Mouse (Mus musculus) gastrocnemius, adult 2 months (tissue): Measurements from ENCODE around the gene Thbs1. TPM values are rescaled to one million over a fixed set of nuclear protein-coding genes. Genes with fewer than 3 reads are reported as not detected.
"Not testable (repeated sequence)": the region's sequence is repeated elsewhere in the genome, so short reads cannot be mapped to it uniquely, and the experiment has no call there.

Source experiments
- DNase-seq: peaks from one replicate; pipeline ENCODE4 v3.0.0; 2022
- H3K27ac ChIP-seq: fragments of 200-600 bp; 2 replicates; pipeline ENCODE4 v1.8.1; 2022; ENCODE audit warnings: mild to moderate bottlenecking
- H3K4me3 ChIP-seq: fragments of 200-600 bp; 2 replicates; pipeline ENCODE4 v1.8.1; 2022; ENCODE audit warnings: mild to moderate bottlenecking, moderate library complexity
- CTCF ChIP-seq: fragments of 200-600 bp; IDR thresholded peaks from 2 replicates; pipeline ENCODE4 v1.8.1; 2022; ENCODE audit warnings: antibody characterized with exemption, mild to moderate bottlenecking, moderate library complexity
- intact Hi-C: fragments of 180-260 bp; cut with DNase I; formaldehyde crosslinking; loops from one replicate; pipeline ENCODE4 v1.15.1; 2025
- total RNA-seq, 2 experiments: library from RNA; stranded (reverse); gene quantifications; 2 replicates each; pipeline ENCODE4 v1.2.3; 2021

Thbs1 gene
- total RNA-seq, 2 experiments from 2014 or later = 6.1 to 19.3 TPM

DNA sequence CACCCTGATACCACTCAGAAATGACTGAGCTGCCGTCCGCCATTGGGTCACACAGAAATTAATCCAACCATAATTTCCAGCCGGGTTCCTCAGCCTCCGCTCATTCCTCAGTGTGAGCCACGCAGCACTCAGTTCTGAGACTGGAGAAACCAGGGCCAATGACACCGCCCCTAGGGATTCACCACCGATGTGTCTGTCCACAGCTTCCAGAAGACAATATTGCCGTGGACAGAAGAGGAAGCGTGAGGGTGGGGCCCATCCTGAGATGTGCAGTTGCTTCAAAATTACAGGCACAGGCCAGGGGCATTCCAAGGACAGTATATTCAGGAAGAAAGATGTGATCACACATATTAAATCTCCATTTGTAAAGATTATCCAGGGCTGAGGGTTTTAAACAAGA is 25.4 kb downstream of the Thbs1 start:
- TF ChIP-seq CTCF = no peak
- Histone ChIP-seq H3K27ac (no peak overlapping the region), H3K4me3 (no peak overlapping the region)
- DNase-seq = no peak
- intact Hi-C loops = no loop called here

DNA sequence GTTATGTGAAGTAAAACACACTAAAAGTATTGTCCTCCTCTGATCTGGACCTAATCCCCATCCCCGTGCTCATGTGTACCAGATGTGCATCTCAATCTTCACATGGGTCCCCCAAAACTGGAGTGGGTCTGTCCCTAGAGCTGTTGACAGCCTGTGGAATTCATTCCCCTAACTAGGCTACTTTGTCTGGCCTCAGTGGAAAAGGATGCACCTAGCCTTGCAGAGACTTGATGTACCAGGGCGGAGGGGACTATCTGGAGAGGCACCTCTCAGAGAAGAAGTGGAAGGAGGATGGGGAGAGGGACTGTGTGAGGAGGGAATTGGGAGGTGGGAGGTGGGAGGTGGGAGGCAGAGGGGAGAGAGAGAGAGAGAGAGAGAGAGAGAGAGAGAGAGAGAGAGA is 26.1 kb downstream of the Thbs1 start:
- no peak for TF ChIP-seq CTCF
- Histone ChIP-seq H3K4me3 (no peak overlapping the region), H3K27ac (no peak overlapping the region)
- intact Hi-C loops = no loop called here
- DNase-seq = no peak

DNA sequence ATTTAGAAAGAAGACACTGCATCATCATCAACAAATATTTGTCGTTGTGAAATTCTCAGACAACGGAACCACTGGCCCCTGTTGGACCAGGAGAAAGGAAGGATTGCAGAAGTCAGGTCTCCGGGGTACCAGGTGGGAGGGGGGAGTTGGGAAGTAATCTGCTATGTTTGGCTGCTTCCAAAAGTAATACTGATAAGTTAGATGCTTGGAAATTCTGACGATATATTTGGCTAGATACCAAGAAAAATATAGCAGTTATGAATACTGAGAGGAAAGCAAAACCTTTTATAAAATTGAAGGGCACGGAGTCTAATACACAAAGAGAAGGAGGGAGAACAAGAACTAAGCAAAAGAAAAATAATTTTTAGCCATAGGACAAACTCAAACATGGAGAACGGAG is 27.6 kb downstream of the Thbs1 start:
- no peak for TF ChIP-seq CTCF
- Histone ChIP-seq H3K4me3 (no peak overlapping the region), H3K27ac (no peak overlapping the region)
- intact Hi-C loops = no loop called here
- no peak for DNase-seq

- Histone ChIP-seq H3K4me3 (no peak overlapping the region), H3K27ac (no peak overlapping the region)
- intact Hi-C loops = no loop called here
- no peak for TF ChIP-seq CTCF
- no peak for DNase-seq
These were observed 30.0 kb downstream of the Thbs1 start for GRCm38 (mm10) chr2:118141651-118142050.

DNA sequence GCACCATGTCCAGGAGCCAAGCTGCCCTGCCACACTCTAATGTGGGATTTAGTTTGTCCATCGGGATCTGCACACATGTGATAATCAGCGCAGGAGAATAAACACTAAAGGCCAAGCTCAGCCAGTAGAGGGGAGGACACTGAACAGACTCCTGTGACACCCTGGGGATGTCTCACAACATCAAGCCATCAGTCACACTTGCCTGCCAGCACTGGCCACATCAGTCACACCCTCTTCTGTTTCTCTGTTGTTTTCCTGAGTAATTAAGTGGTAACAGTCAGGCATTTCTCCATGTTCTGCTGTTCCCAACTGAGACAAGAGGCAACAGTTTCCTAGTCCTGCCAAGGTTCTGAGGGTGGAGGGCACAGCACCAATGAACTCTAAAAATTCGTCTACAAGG is 36.1 kb downstream of the Thbs1 start:
- H3K27ac ChIP-seq, intact Hi-C loops, DNase-seq, H3K4me3 ChIP-seq: not testable (repeated sequence)

DNA sequence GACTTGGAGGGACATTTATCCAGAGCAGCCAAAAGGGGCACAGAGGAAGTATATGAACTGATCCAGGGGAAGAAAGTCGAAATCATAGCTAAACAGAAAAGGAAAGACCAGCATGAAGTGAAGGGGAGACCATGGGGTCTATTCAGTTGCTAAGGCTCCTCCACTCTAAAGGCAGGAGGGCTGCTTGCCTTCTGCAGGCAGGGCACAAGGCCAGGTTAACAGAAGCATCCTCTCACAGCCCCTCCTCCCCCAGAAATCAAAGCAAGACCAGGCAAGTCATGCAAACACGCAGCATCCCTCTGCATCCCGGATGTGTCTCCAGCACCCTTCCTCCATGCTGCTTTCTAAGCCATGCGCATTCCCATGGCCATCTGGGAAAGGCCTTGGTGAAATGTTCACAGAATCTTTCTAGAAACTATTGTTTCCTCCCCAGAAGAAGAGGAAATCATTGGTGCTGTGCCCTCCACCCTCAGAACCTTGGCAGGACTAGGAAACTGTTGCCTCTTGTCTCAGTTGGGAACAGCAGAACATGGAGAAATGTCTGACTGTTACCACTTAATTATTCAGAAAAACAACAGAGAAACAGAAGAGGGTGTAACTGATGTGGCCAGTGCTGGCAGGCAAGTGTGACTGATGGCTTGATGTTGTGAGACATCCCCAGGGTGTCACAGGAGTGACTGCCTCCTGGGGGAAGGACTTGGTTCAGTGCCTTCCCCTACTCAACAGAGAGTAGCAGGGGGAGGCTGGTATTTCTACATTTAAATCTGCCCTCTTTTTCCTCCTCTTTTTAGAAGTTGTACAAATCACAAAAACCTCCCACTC is 36.9 kb downstream of the Thbs1 start:
- no peak for DNase-seq
- Histone ChIP-seq H3K4me3 (no peak overlapping the region), H3K27ac (no peak overlapping the region)
- intact Hi-C loops = no loop called here
- no peak for TF ChIP-seq CTCF

DNA sequence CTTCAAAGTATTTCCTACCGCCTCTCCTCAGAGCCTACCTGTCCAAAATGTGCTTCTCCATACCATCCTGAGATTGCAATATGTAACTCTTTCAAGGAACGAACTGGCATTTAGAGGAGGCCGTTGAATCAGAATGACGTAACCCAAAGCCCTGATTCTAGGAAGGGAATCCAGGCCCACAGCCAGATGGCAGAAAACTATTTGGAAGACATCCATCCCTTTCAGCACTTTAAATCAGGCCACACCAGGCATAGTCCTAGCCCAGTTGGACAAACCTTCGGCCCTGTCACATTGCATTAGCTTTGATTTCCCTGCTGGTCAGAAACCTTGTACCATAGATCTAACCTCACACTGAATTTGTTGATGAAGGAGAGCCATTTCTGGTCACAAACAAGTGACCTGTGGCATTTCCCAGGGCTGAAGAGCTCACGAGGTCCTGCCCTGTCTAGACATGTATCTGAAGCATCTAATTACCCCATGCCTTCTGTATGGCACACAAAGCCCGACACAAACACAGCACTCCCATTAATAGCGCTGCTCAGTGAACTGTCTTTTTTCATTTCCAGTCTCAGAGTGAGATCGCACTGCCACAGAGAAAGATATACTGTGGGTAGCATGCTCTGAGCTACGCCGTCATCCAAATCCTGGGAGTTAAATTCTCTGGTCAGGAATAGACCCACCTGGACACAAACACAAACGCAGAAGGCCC is 38.3 kb downstream of the Thbs1 start:
- DNase-seq = peak; percentile 60
- no peak for TF ChIP-seq CTCF
- no peak overlapping the region for H3K4me3 ChIP-seq
- intact Hi-C loops = no loop called here
- no peak overlapping the region for H3K27ac ChIP-seq

DNA sequence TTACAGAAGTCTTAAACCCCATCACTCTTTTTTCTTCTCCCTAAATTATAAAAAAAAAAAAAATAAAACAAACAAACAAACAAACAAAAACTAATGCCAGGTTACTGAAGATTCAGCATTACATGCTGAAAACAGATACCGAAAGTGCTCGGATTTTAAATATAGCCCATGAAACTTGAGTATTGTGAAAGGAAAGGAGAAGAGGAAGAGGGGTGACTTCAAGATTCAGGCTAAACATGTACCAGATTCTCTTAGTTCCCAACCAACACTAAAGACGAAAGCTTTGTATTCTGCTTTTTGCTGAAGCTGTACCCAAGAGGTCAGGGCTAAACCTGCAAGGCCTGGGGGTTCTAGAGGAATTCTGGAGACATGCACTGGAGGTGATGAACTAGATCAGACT is 46.4 kb downstream of the Thbs1 start:
- no peak for TF ChIP-seq CTCF
- no peak overlapping the region for H3K4me3 ChIP-seq
- intact Hi-C loops = no loop called here
- DNase-seq = no peak
- H3K27ac ChIP-seq = no peak overlapping the region

DNA sequence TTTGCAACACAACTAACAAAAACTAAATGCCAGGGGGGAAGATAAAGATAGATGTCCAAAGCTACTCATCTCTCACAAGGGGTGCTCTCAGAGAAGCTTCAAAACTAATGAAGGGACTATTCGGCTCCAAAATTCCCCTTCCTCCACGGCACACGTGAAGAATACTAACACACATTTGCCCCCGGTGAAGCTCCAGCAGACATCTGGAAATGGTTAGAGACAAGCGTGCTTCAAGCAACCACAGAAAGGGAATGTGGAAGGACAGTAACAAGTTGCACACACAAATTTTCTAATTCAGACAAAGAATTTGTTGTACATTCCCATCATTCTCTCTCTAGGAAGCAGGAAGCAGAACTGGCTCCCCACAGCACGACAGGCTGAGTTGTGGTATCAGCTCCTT is 47.5 kb downstream of the Thbs1 start:
- Histone ChIP-seq H3K27ac (no peak overlapping the region), H3K4me3 (no peak overlapping the region)
- no peak for DNase-seq
- TF ChIP-seq CTCF = no peak
- intact Hi-C loops = no loop called here

DNA sequence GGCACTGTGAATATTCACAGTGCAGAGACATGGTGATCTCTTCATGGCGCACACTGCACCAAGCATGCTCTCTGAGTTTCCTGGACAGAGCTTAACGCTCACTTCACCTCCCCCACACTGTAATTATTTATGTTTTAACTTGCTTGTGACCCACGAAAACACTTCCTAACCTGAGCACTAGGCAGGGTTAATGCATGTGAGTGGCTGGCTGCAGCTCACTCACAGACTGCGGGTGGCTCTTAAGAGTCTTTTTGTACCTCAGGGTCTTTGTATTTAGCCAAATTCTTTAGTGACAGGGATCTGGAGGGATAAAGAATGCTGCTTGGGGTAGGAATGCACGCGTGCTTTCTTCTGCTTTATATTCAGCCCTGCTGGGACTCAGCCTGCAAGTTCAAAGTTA is 48.9 kb downstream of the Thbs1 start:
- TF ChIP-seq CTCF = no peak
- intact Hi-C loops = no loop called here
- Histone ChIP-seq H3K4me3 (no peak overlapping the region), H3K27ac (no peak overlapping the region)
- no peak for DNase-seq

- H3K27ac ChIP-seq = no peak overlapping the region
- intact Hi-C loops = no loop called here
- DNase-seq = no peak
- H3K4me3 ChIP-seq = no peak overlapping the region
- TF ChIP-seq CTCF = no peak
These were observed 49.3 kb downstream of the Thbs1 start for GRCm38 (mm10) chr2:118160991-118161390.

DNA sequence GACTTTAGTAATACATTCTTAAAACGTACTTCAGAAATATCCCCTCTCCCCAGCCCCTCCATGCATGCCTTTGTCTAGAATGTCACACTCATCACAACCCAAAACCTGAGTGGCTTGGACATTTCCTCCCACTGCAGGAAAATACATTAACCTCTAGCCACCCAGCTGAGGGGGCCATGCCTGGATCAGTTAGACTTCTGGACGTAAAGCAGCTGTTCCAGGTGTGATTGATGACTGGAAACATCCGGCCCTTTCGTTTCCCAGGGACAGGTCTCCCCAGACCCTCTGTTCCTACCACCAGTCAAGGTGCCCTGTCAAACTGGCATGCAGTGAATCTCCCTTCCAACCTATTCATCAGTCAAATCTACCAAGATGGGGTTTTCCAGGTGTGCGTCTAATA is 50.8 kb downstream of the Thbs1 start:
- no peak for DNase-seq
- intact Hi-C loops = no loop called here
- Histone ChIP-seq H3K27ac (no peak overlapping the region), H3K4me3 (no peak overlapping the region)
- TF ChIP-seq CTCF = no peak

DNA sequence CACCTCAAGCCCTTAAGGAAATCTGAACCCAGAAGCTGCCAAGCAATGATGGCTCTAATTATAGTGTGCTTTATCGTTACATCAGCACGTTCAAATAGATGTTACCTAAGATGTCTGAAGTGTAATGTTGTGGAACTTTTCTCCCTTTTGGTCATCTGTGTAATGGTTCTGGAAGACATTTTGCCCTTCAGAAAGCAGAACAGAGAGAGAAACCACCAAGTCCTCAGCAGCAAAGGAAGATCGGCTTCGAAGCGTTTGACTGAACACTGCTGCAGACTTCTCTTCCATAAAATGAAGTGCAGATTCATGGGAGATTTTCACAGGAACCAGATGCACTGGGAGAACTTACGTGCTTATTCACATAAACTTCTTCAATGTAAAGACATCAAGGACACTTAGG is 52.5 kb downstream of the Thbs1 start:
- intact Hi-C loops = no loop called here
- no peak for DNase-seq
- Histone ChIP-seq H3K4me3 (no peak overlapping the region), H3K27ac (no peak overlapping the region)
- no peak for TF ChIP-seq CTCF

DNA sequence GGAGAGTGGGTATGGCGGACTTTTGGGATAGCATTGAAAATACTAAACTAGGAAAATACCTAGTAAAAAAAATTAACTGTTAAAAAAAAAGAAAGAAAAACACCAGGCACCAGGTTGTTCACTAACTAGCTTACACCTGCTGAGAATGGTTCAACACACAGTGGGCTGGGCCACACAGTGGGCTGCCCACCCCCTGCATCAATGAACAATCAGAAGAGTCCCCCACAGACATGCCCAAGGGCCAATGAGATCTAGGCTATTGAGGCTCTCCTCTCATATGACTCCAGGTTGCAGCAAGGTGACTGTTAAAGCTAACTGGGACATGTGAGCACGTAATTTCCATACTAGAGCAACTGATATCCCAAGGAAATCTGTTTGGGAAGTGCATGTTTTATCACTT is 54.0 kb downstream of the Thbs1 start:
- DNase-seq = no peak
- TF ChIP-seq CTCF = no peak
- intact Hi-C loops = no loop called here
- Histone ChIP-seq H3K4me3 (no peak overlapping the region), H3K27ac (no peak overlapping the region)
